Mouse (Mus musculus): Measurements from ENCODE around the gene Nacad.

GRCm38 (mm10) chr11:6599011-6599681 is 6.7 kb downstream of the Nacad start:
- TF ChIP-seq UBTF (IDR thresholded peaks at IDR 0.05; ENCODE audit: low read depth, low read length) (no peak), CTCF (conservative IDR thresholded peaks at IDR 0.05 in 1 of 2, IDR thresholded peaks at IDR 0.05 in 1 of 2; ENCODE audit: low read depth in 2 of 2, low read length in 2 of 2) (no peak), MAX (IDR thresholded peaks at IDR 0.05; ENCODE audit: low read length) (no peak), CHD1 (IDR thresholded peaks at IDR 0.05; ENCODE audit: low read depth, low read length) (no peak), POLR2AphosphoS2 (IDR thresholded peaks at IDR 0.05; ENCODE audit: low read depth, low read length) (no peak), POLR2A (IDR thresholded peaks at IDR 0.05; ENCODE audit: low read depth, low read length) (no peak), RCOR1 (conservative IDR thresholded peaks at IDR 0.05; ENCODE audit: low read depth, low read length) (no peak), SIN3A (IDR thresholded peaks at IDR 0.05; ENCODE audit: low read length) (no peak), USF1 (IDR thresholded peaks at IDR 0.05; ENCODE audit: low read depth, low read length) (no peak), ETS1 (conservative IDR thresholded peaks at IDR 0.05; ENCODE audit: low read depth, low read length) (no peak), E2F4 (IDR thresholded peaks at IDR 0.05; ENCODE audit: insufficient replicate concordance, low read depth, low read length) (no peak)
